Comparison of ENCODE assay signal across 8 mouse cellular contexts in the genomic region with DNA sequence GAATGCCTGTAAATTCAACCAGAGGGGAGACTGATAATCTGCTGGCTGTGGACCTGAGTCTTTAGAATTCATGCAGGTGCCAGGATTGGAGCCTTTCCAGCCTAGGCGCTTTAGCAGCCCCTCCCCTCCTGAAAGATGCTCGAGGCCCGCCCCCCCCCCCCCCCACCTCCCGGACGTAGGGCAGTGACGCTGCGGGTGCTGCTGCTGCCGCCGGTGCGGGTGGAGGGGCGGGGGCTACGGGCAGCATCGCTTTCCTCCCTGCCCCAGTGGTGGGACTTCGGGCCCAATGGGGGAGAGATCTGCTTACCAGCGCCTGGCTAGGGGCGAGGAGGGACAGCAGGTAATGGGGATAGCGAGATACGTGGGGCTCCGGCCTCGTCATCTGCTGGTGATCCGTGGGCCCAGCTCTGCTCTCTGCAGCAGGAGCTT. TPM values are rescaled to one million over a fixed set of nuclear protein-coding genes. Genes with fewer than 3 reads are reported as not detected.
DNase-seq lines count a peak whose midpoint lies in the region; ATAC-seq and TF ChIP-seq lines count a peak whose summit lies in the region.

No protein-coding gene starts in this region.

- WGBS in heart, embryonic 10.5 days, result 3% methylated on average over 15 of the region's 21 CpGs
- 2% methylated on average over 15 of the region's 21 CpGs for WGBS in forebrain, embryonic 13.5 days
- WGBS in limb, embryonic 14.5 days, result 5% methylated on average over 7 of the region's 21 CpGs
- WGBS in olfactory bulb, adult 2 months, result 2% methylated on average over 18 of the region's 21 CpGs

- peaks cover 80% of the 10 kb centered on the region for H3K4me1 ChIP-seq in heart, embryonic 10.5 days
- H3K4me1 ChIP-seq in forebrain, embryonic 13.5 days, result peaks cover 69% of the 10 kb centered on the region
- peaks cover 50% of the 10 kb centered on the region for H3K4me1 ChIP-seq in limb, embryonic 14.5 days (ENCODE audit: control insufficient read depth, insufficient read depth, low read length)
- H3K4me1 ChIP-seq in olfactory bulb, adult 2 months (ENCODE audit: control insufficient read depth, insufficient read depth, low read length), result peaks cover 61% of the 10 kb centered on the region

- no peaks in the 10 kb centered on the region for H3K9me3 ChIP-seq in heart, embryonic 10.5 days
- H3K9me3 ChIP-seq in forebrain, embryonic 13.5 days (replicated peaks), result no peaks in the 10 kb centered on the region
- no peaks in the 10 kb centered on the region for H3K9me3 ChIP-seq in limb, embryonic 14.5 days (ENCODE audit: control insufficient read depth, low read length)

- peak overlapping the region; percentile 58 for H3K4me3 ChIP-seq in heart, embryonic 10.5 days
- H3K4me3 ChIP-seq in forebrain, embryonic 13.5 days, result peak overlapping the region; percentile 41
- H3K4me3 ChIP-seq in limb, embryonic 14.5 days (replicated peaks; ENCODE audit: low read length), result peak overlapping the region; percentile 34
- H3K4me3 ChIP-seq in olfactory bulb, adult 2 months (ENCODE audit: insufficient read depth, low read depth, low read length), result peak overlapping the region; percentile 53

- peaks cover 27% of the 10 kb centered on the region for H3K27me3 ChIP-seq in heart, embryonic 10.5 days (ENCODE audit: insufficient read depth, poor library complexity, severe bottlenecking)
- no peaks in the 10 kb centered on the region for H3K27me3 ChIP-seq in forebrain, embryonic 13.5 days
- no peaks in the 10 kb centered on the region for H3K27me3 ChIP-seq in limb, embryonic 14.5 days (ENCODE audit: control insufficient read depth, insufficient read depth, low read length)

- H3K36me3 ChIP-seq in heart, embryonic 10.5 days, result peaks cover under 1% of the 10 kb centered on the region; the same call in 1 of the 2 replicates
- no peaks in the 10 kb centered on the region for H3K36me3 ChIP-seq in forebrain, embryonic 13.5 days (ENCODE audit: poor library complexity, severe bottlenecking)
- H3K36me3 ChIP-seq in limb, embryonic 14.5 days (ENCODE audit: control insufficient read depth, insufficient read depth, low read length), result peaks cover 2% of the 10 kb centered on the region

- peak overlapping the region; percentile 79 for H3K27ac ChIP-seq in heart, embryonic 10.5 days
- H3K27ac ChIP-seq in forebrain, embryonic 13.5 days, result peak overlapping the region; percentile 93
- H3K27ac ChIP-seq in limb, embryonic 14.5 days (replicated peaks; ENCODE audit: low read depth, low read length), result no peak overlapping the region
- H3K27ac ChIP-seq in olfactory bulb, adult 2 months (ENCODE audit: insufficient read depth, low read depth, low read length), result peak overlapping the region; percentile 57

- peak; percentile 19; the same call in 1 of the 2 replicates for ATAC-seq in forebrain, embryonic 13.5 days
- no peak for ATAC-seq in limb, embryonic 14.5 days (ENCODE audit: low FRiP score, low read depth)

- peak overlapping the region; percentile 71 for H3K9ac ChIP-seq in forebrain, embryonic 13.5 days
- peak overlapping the region; percentile 52 for H3K9ac ChIP-seq in limb, embryonic 14.5 days (ENCODE audit: low read depth, low read length, severe bottlenecking)

- H3K4me2 ChIP-seq in forebrain, embryonic 13.5 days, result peak overlapping the region; percentile 75
- H3K4me2 ChIP-seq in limb, embryonic 14.5 days (replicated peaks; ENCODE audit: low read depth, low read length, severe bottlenecking), result peak overlapping the region; percentile 64

- DNase-seq in heart, embryonic 10.5 days (ENCODE audit: low spot score), result peak; percentile 75
- DNase-seq in heart, adult 9 months (ENCODE audit: low spot score in 2 of 2), result no peak
- DNase-seq in thymus, postnatal 0 days (ENCODE audit: low spot score), result peak; percentile 40
- no peak for DNase-seq in thymus, adult 18-20 months
- no peak for DNase-seq in limb, embryonic 14.5 days (ENCODE audit: low spot score)
- no peak for DNase-seq in urinary bladder, adult 18-20 months (ENCODE audit: low spot score in 2 of 2)

- TF ChIP-seq POLR2A in limb, embryonic 14.5 days (IDR thresholded peaks at IDR 0.05; ENCODE audit: borderline replicate concordance, extremely low read depth, insufficient read depth, insufficient read length), result no peak
- no peak for TF ChIP-seq POLR2A in olfactory bulb, adult 2 months (IDR thresholded peaks at IDR 0.05; ENCODE audit: insufficient read depth, low read depth, low read length)

- no peak for TF ChIP-seq CTCF in olfactory bulb, adult 2 months (IDR thresholded peaks at IDR 0.05; ENCODE audit: insufficient read depth, low read depth, low read length)

RNA-seq across cellular contexts. Expression of gene Tnk2, which starts 15.1 kb away (rescaled TPM):
- 6.5 and 9.2 TPM in 2 replicates for polyA plus RNA-seq in heart, embryonic 10.5 days (2016; fragmentation: Nextera tagmentation; extraction: Ambion mirVana)
- 20.1 and 23.5 TPM in 2 replicates for polyA plus RNA-seq in thymus, postnatal 0 days (2015; fragmentation: Nextera tagmentation; extraction: Ambion mirVana)
- 14.6 TPM in 2 replicates for polyA plus RNA-seq in forebrain, embryonic 13.5 days (2015; fragmentation: Nextera tagmentation; extraction: Ambion mirVana)
- 98.1 and 141 TPM in 2 replicates for polyA plus RNA-seq in limb, embryonic 14.5 days (2012; rRNA removed)
- polyA plus RNA-seq in limb, embryonic 14.5 days (2014; fragmentation: Nextera tagmentation; extraction: Ambion mirVana), result 16.0 and 17.6 TPM in 2 replicates
- not detected in 2 replicates for polyA plus RNA-seq in olfactory bulb, adult 2 months (2012; ENCODE audit: insufficient read depth, insufficient read length, low replicate concordance, missing spikeins)

RNA-seq across cellular contexts. Expression of gene Tfrc, which starts 50.0 kb away (rescaled TPM):
- 72.0 and 82.0 TPM in 2 replicates for polyA plus RNA-seq in heart, embryonic 10.5 days (2016; fragmentation: Nextera tagmentation; extraction: Ambion mirVana)
- 40.0 and 43.4 TPM in 2 replicates for polyA plus RNA-seq in thymus, postnatal 0 days (2015; fragmentation: Nextera tagmentation; extraction: Ambion mirVana)
- polyA plus RNA-seq in forebrain, embryonic 13.5 days (2015; fragmentation: Nextera tagmentation; extraction: Ambion mirVana), result 32.0 and 42.1 TPM in 2 replicates
- polyA plus RNA-seq in limb, embryonic 14.5 days (2012; rRNA removed), result 28.6 and 33.6 TPM in 2 replicates
- polyA plus RNA-seq in limb, embryonic 14.5 days (2014; fragmentation: Nextera tagmentation; extraction: Ambion mirVana), result 33.4 and 33.8 TPM in 2 replicates
- polyA plus RNA-seq in olfactory bulb, adult 2 months (2012; ENCODE audit: insufficient read depth, insufficient read length, low replicate concordance, missing spikeins), result not detected in 2 replicates

Comparison
In these comparisons a context has a peak if more than half of its experiments do, and no peak if none do; other contexts are left out.
1. DNase-seq: peak in heart, embryonic 10.5 days (single experiment) and thymus, postnatal 0 days (single experiment); none in heart, adult 9 months (0 of 2), thymus, adult 18-20 months (0 of 2), limb, embryonic 14.5 days (single experiment) and urinary bladder, adult 18-20 months (0 of 2).
2. Peak in every context shown above with its lines, with median percentiles within 50 percentile points of each other: H3K4me3 ChIP-seq.